18 mouse cellular contexts compared by ENCODE assay signal in the genomic region with DNA sequence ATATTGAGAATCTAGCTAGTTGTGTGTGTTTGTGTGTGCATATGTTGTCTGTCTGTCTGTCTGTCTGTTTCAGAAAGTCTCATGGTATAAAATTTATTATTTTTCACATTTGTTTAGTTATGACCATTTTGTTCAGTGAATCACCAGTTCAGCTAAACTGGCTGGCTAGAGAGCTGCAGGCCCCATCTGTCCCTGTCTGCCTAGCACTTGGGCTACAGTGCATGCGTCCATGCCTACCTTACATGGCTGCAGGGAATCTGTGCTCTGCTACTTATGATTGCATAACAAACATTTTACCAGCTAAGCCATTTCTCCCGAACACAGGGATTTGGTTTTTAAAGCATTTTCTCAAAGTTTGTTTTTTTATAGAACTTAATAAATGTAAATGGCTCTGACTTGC.
DNase-seq lines count a peak whose midpoint lies in the region; ATAC-seq and TF ChIP-seq lines count a peak whose summit lies in the region.
"Had no signal": no experiment of that assay in that cellular context is flagged by ENCODE, and none has a peak within 500 bp of the region (broad histone marks: within the 10 kb centered on the region; RNA-seq: fewer than 3 reads in every experiment).

No protein-coding gene starts in this region.

- intact Hi-C loops in gastrocnemius, adult 2 months (cut with DNase I), result no loop called here
- intact Hi-C loops in left cerebral cortex, postnatal 10 days (cut with DNase I), result no loop called here

- no peak for ATAC-seq in forebrain, embryonic 11.5 days (replicated peaks; ENCODE audit: low FRiP score)
- ATAC-seq: forebrain, embryonic 14.5 days; intestine, embryonic 15.5 days had no signal

- H3K4me3 ChIP-seq in layer of hippocampus, adult 2 months, result no peak overlapping the region
- H3K4me3 ChIP-seq in gastrocnemius, adult 2 months, result no peak overlapping the region
- no peak overlapping the region for H3K4me3 ChIP-seq in forebrain, embryonic 11.5 days (ENCODE audit: low read depth, low read length)
- H3K4me3 ChIP-seq: embryonic facial prominence, embryonic 10.5 days; heart, adult 2 months; heart, embryonic 15.5 days; intestine, embryonic 15.5 days had no signal

- H3K4me1 ChIP-seq in forebrain, embryonic 11.5 days (replicated peaks; ENCODE audit: control insufficient read depth, insufficient read depth, low read length), result no peaks in the 10 kb centered on the region
- H3K4me1 ChIP-seq: embryonic facial prominence, embryonic 10.5 days; heart, embryonic 15.5 days; intestine, embryonic 15.5 days had no signal

- DNase-seq in layer of hippocampus, adult 2 months (ENCODE audit: low spot score in 2 of 2), result no peak
- no peak for DNase-seq in layer of hippocampus, adult 9-10 months (ENCODE audit: low spot score)
- DNase-seq in cerebellum, adult 8-10 months, result peak; percentile 47
- DNase-seq in cerebellum, postnatal 14 days, result peak; percentile 26 to 54
- no peak for DNase-seq in gastrocnemius, adult 2 months
- DNase-seq in forebrain, embryonic 11.5 days (ENCODE audit: low spot score), result no peak
- no peak for DNase-seq in left cerebral cortex, postnatal 10 days (ENCODE audit: extremely low spot score in 1 of 2, low spot score in 2 of 2)
- DNase-seq: adrenal gland, postnatal 10 days; gastrocnemius, postnatal 10 days; heart, adult 2 months; heart, postnatal 14 days; kidney, adult 18-20 months had no signal

- H3K27me3 ChIP-seq in forebrain, embryonic 11.5 days (ENCODE audit: control insufficient read depth, insufficient read depth, low read length), result no peaks in the 10 kb centered on the region
- H3K27me3 ChIP-seq: heart, embryonic 15.5 days; intestine, embryonic 15.5 days had no signal

- TF ChIP-seq CTCF in layer of hippocampus, adult 2 months (conservative IDR thresholded peaks at IDR 0.05), result no peak
- TF ChIP-seq CTCF in gastrocnemius, adult 2 months (IDR thresholded peaks at IDR 0.05), result no peak

- no peak overlapping the region for H3K9ac ChIP-seq in forebrain, embryonic 11.5 days (ENCODE audit: low read length)
- H3K9ac ChIP-seq: heart, embryonic 15.5 days; hindbrain, embryonic 14.5 days; intestine, embryonic 15.5 days had no signal

- H3K4me2 ChIP-seq in forebrain, embryonic 11.5 days (ENCODE audit: low read depth, low read length, severe bottlenecking), result no peak overlapping the region
- H3K4me2 ChIP-seq: heart, embryonic 11.5 days; heart, embryonic 15.5 days; hindbrain, embryonic 14.5 days; intestine, embryonic 15.5 days had no signal

- 86% methylated on average over 2 of the region's 2 CpGs for WGBS in forebrain, embryonic 11.5 days

- no peaks in the 10 kb centered on the region for H3K9me3 ChIP-seq in forebrain, embryonic 11.5 days (ENCODE audit: control insufficient read depth, low read length)
- H3K9me3 ChIP-seq: embryonic facial prominence, embryonic 10.5 days; heart, embryonic 15.5 days; intestine, embryonic 15.5 days had no signal

- H3K27ac ChIP-seq in layer of hippocampus, adult 2 months, result peak overlapping the region; percentile 64
- H3K27ac ChIP-seq in gastrocnemius, adult 2 months, result no peak overlapping the region
- no peak overlapping the region for H3K27ac ChIP-seq in forebrain, embryonic 11.5 days (ENCODE audit: low read depth, low read length)
- H3K27ac ChIP-seq: embryonic facial prominence, embryonic 10.5 days; heart, adult 2 months; heart, embryonic 15.5 days; hindbrain, embryonic 14.5 days; intestine, embryonic 15.5 days had no signal

- no peaks in the 10 kb centered on the region for H3K36me3 ChIP-seq in forebrain, embryonic 11.5 days (ENCODE audit: control insufficient read depth, insufficient read depth, low read length)
- H3K36me3 ChIP-seq: embryonic facial prominence, embryonic 10.5 days; heart, embryonic 15.5 days; intestine, embryonic 15.5 days had no signal

Comparison
In these comparisons a context has a peak if more than half of its experiments do, and no peak if none do; other contexts are left out.
1. DNase-seq: peak in cerebellum, adult 8-10 months (single experiment) and cerebellum, postnatal 14 days (2 of 2); none in layer of hippocampus, adult 2 months (0 of 2), layer of hippocampus, adult 9-10 months (single experiment), gastrocnemius, adult 2 months (single experiment), forebrain, embryonic 11.5 days (single experiment) and left cerebral cortex, postnatal 10 days (0 of 2).